Mouse (Mus musculus) gastrocnemius, postnatal 10 days (tissue): ENCODE measurements around the gene Ntng2. TPM values are rescaled to one million over a fixed set of nuclear protein-coding genes. Genes with fewer than 3 reads are reported as not detected.

Experiments used
- DNase-seq: peaks from one replicate; pipeline ENCODE4 v3.0.0; 2021; ENCODE audit warnings: mixed read lengths
- total RNA-seq, 2 experiments: library from RNA; stranded (reverse); gene quantifications; 2 replicates each; pipeline ENCODE4 v1.2.3; 2021

The Ntng2 gene
- total RNA-seq, 2 experiments from 2014 or later, result 19.5 to 23.9 TPM

DNA sequence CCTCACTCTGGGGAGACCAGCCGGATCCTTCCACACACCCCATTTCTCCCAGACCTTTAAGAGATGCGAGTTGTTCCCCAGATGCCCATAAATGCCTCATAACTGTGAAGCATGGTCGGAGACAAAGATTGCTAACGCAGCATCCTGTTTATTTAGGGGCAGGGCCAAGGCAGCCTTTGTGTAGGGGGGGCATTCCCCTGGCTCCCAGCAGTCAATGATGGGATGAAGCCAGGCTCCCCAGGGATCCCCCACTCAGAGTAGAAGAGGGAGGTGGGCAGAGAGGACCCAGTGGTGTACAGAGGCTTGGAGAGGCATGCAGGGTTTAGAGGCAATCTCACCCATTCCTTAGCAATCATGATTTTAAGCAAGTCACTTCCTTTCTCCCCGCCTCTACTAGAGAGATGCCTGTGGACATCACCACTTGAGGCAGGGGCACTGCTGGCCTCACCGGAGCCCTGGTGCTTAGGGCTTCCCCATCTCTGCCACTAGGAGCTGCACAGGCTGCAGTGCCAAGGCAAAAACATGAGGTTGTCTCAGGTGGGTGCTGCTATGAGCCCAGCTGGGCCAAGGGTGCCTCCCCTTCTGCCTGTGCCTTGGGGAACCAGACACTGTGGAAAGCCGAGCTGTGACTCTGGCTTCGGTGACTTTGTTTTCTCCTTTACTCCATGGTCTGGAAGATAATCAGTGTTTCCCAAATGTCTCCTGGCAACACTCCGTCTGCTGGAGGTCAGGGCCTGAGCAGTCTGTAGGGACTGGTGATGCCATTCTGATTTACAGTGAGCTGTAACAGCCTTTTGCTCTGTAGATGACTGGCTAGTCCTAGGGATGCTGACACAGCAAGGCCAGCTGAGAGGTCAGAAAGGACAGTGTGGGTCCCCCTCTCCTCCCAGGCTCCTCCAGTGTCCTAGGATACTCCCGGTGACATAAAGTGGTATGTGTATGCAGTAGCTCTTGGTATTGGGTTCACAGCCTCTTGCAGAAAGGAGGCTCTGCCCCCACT, 61.3 kb downstream of the Ntng2 start:
- DNase-seq, result no peak

- no peak for DNase-seq
Observed at GRCm38 (mm10) chr2:29190392-29190791, 62.4 kb downstream of the Ntng2 start.

GRCm38 (mm10) chr2:29186209-29186608, 66.6 kb downstream of the Ntng2 start:
- DNase-seq, result no peak

GRCm38 (mm10) chr2:29183266-29183924, 69.4 kb downstream of the Ntng2 start:
- no peak for DNase-seq

GRCm38 (mm10) chr2:29181111-29181510, 71.7 kb downstream of the Ntng2 start:
- no peak for DNase-seq

DNA sequence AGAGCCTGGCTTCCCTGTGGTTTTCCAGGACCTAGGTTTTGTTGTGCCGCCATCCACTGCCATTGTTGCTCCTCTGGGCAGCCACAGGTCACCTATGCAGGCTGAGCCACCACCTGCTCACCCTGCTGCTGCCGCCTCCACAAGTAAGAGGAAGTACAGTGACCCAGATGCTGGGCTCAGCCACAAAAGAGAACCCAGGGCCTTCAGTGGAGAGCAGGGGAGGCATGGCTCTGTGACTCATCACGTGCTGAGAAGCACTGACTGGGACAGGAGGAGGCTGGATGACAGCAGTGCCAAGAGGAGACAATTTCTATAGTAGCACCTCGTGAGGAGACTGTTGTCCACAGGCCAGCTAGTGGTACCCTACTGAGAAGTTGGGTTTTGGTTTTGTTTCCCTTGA, 73.0 kb downstream of the Ntng2 start:
- DNase-seq, result no peak

DNA sequence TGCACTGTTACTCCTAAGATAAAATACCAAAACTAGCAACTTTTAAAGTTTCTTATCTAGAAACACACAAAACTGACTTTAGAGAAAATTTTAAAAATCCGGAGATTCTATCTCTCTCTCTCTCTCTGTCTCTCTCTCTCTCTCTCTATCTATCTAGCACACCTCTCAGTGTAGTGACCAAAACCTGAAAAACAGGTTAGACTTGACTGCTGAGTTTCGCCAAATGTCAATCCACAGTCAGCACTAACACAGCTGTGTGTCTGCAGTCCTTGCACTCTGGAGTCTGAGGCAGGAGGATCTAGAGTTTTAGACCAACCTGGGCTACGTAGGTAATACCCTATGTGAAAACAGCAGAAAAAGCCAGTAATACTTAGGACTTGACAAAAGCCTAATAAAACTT, 77.9 kb downstream of the Ntng2 start:
- no peak for DNase-seq

GRCm38 (mm10) chr2:29168067-29168466, 84.7 kb downstream of the Ntng2 start:
- DNase-seq, result no peak

DNA sequence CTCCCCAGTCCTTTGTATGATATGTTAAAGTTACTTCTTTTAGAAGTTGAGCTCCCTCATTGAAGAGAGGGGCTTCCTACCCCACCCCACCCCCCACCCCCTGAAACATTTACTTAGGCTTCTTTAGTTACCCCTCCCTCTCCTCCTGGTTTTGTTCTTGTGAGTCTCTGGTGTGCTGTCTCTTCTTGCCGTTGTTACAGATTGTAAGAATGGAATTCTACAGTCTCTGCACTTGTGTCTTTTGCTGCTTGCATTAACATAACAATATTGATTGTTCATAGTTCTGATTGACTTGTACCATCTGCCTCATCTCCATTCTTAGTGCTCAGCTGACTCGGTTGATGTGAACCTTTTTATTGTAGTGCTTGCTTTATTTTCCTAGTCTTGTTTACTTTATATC, 100.9 kb downstream of the Ntng2 start:
- no peak for DNase-seq

Other genes starting within 250 kb of the Ntng2 start
- not detected for gene Cfap77, start 197.9 kb downstream of the Ntng2 start, total RNA-seq
- gene Ttf1, start 192.7 kb downstream of the Ntng2 start, total RNA-seq, result 1 to 10 TPM; 5.4 to 5.9 TPM
- 10 to 100 TPM; 27.6 to 29.2 TPM for gene Setx, start 128.8 kb downstream of the Ntng2 start, total RNA-seq
- gene Med27, start 93.8 kb upstream of the Ntng2 start, total RNA-seq, result 10 to 100 TPM; 18.3 to 21.1 TPM